Mouse (Mus musculus) liver, embryonic 11.5 days (tissue): ENCODE results near the gene Hbb-bh2. TPM values are rescaled to one million over a fixed set of nuclear protein-coding genes. Genes with fewer than 3 reads are reported as not detected.
"Not testable (repeated sequence)": the region's sequence is repeated elsewhere in the genome, so short reads cannot be mapped to it uniquely, and the experiment has no call there.

ENCODE experiments used
- ATAC-seq: fragments of 200-750 bp; cut with Nextera tagmentation; replicated peaks from 2 replicates; pipeline ENCODE4 v1.8.0; 2017; ENCODE audit warnings: moderate number of reproducible peaks, mild to moderate bottlenecking, moderate TSS enrichment, moderate library complexity; ENCODE audit not compliant: low FRiP score
- DNase-seq: peaks from one replicate; pipeline ENCODE4 v3.0.0-alpha.2; 2017; ENCODE audit warnings: low spot score
- H3K27ac ChIP-seq: fragments of 300-500 bp; sonication (generic); 2 replicates; pipeline ENCODE4 v1.5.1; 2014; ENCODE audit warnings: mild to moderate bottlenecking, low read depth, low read length, control low read depth
- H3K27me3 ChIP-seq: fragments of 300-500 bp; sonication (generic); replicated peaks from 2 replicates; pipeline ENCODE4 v1.6.1; 2014; ENCODE audit warnings: low read length, mixed read lengths; ENCODE audit not compliant: control insufficient read depth, insufficient read depth
- H3K36me3 ChIP-seq: fragments of 300-500 bp; sonication (generic); 2 replicates; pipeline ENCODE4 v1.6.1; 2014; ENCODE audit warnings: mild to moderate bottlenecking, low read length, moderate library complexity, mixed read lengths; ENCODE audit not compliant: control insufficient read depth, insufficient read depth
- H3K4me1 ChIP-seq: fragments of 300-500 bp; sonication (generic); replicated peaks from 2 replicates; pipeline ENCODE4 v1.6.1; 2014; ENCODE audit warnings: low read length, mixed read lengths; ENCODE audit not compliant: control insufficient read depth, insufficient read depth
- H3K4me2 ChIP-seq: fragments of 300-500 bp; sonication (generic); 2 replicates; pipeline ENCODE4 v1.6.1; 2014; ENCODE audit warnings: mild to moderate bottlenecking, control low read depth, moderate library complexity
- H3K4me3 ChIP-seq: fragments of 300-500 bp; sonication (generic); 2 replicates; pipeline ENCODE4 v1.5.1; 2014; ENCODE audit warnings: low read depth, low read length, control low read depth
- H3K9ac ChIP-seq: fragments of 300-500 bp; sonication (generic); 2 replicates; pipeline ENCODE4 v1.6.1; 2014; ENCODE audit warnings: low read depth, low read length, control low read depth
- H3K9me3 ChIP-seq: fragments of 300-500 bp; sonication (generic); 2 replicates; pipeline ENCODE4 v1.6.1; 2016; ENCODE audit warnings: low read length, inconsistent platforms, mixed read lengths; ENCODE audit not compliant: control insufficient read depth
- WGBS: fragments of 180-500 bp; shearing (Covaris S2); extraction: QIAGEN DNeasy Blood & Tissue Kit; methylation state at CpG from one replicate; pipeline ENCODE4 v1.1.7; 2014; 5-methylcytosine and 5-hydroxymethylcytosine counted together
- polyA plus RNA-seq: library from polyadenylated mRNA; unstranded; fragments of >200 nt; fragmentation: Nextera tagmentation; extraction: Ambion mirVana; gene quantifications from 2 replicates; pipeline ENCODE4 v1.2.1, GENCODE M21; 2014

The Hbb-bh2 gene
- polyA plus RNA-seq, 1 experiment from 2014 or later, result not detected

DNA sequence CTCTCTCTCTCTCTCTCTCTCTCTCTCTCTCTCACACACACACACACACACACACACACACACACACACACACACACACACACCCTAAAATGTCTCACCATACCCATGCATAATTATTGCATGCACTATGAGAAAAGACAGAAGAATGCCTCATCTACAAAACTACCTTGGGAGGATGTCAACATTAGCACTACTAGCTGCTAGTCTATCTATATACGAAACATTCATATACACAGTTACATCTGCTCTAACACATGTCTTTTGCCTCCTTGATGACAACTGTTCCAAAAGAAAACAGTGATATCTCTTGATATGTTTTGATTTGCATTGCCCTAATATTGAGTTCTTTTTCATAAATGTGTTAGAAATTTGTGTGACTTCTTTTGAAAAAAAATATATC, 30.0 kb downstream of the Hbb-bh2 start:
- no peak for DNase-seq
- peaks cover 9% of the 10 kb centered on the region for H3K4me1 ChIP-seq
- H3K27me3 ChIP-seq, result no peaks in the 10 kb centered on the region
- ATAC-seq, result no peak
- no peaks in the 10 kb centered on the region for H3K36me3 ChIP-seq
- H3K4me3 ChIP-seq, result no peak overlapping the region
- H3K4me2 ChIP-seq, result peak overlapping the region; percentile 52
- no peaks in the 10 kb centered on the region for H3K9me3 ChIP-seq
- WGBS, result 73% methylated on average over 1 of the region's 1 CpGs
- peak overlapping the region; percentile 17 for H3K9ac ChIP-seq
- peak overlapping the region; percentile 96 for H3K27ac ChIP-seq

DNA sequence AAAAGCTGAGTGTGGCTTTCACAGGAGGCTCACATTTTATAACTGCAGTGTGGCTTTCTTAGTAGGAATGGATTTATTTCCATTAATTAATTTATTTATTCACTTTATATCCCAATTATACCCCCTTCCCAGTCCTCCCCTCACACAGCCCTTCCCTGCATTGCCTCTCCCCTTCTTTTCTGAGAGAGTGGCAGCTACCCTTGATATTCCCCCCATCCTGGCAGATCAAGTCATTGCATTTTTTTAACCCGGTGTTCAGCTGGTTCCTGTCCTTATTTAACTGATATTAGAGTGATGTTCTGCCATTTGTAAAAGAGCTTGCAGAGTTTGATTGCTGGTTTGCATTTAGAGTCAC, 30.5 kb downstream of the Hbb-bh2 start:
- Histone ChIP-seq H3K9me3 (no peaks in the 10 kb centered on the region), H3K4me1 (peaks cover 6% of the 10 kb centered on the region), H3K27ac (peak overlapping the region; percentile 96), H3K9ac (peak overlapping the region; percentile 17), H3K4me2 (peak overlapping the region; percentile 52), H3K36me3 (no peaks in the 10 kb centered on the region), H3K27me3 (no peaks in the 10 kb centered on the region), H3K4me3 (no peak overlapping the region)
- WGBS, result 38% methylated on average over 1 of the region's 1 CpGs
- DNase-seq (no peak), ATAC-seq (no peak)

DNA sequence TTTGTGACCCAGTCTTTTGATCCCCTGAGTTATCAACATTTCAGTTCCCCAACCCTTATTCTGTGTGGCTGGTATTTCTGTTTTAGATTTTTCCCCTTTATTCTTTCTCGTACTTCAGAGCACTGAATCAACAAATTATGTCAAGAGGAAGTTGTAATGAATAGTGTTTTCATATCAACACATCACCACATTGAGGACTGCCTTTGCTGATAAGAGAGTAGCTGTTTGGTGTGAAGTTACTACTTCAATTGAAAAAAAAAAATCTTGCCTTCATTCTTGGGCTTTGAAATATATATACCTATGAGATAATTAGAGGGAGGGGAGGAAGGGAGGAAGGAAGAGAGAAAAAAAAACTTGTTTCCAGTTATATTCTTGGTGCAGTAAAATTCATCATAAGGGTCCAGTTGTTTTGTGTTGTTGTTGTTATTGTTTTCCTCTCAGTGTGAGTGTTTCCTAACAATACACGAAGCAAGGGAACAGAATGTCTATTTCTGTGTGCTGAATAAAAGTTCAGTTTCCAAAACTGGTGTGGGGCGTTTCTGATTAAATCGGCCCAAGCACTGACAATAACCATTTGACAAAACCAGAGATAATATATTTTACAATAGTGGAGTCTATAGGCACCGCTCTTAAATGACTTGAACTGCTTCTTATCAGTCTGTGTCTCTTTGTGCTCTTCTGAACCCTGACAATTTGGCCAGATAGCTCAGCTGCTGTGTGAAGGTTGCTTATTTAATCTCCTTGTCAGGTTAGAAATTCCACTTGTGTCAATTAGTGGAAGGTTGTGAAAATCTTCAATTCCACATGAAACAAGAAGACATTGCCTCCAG, 31.1 kb downstream of the Hbb-bh2 start:
- 22% methylated on average over 5 of the region's 5 CpGs for WGBS
- Histone ChIP-seq H3K4me3 (0 out of 2 replicates have a peak overlapping the region, but pooled peaks have one; percentile 6), H3K36me3 (no peaks in the 10 kb centered on the region), H3K4me1 (peaks cover 6% of the 10 kb centered on the region), H3K4me2 (peak overlapping the region; percentile 52), H3K27me3 (no peaks in the 10 kb centered on the region), H3K9ac (peak overlapping the region; percentile 44), H3K9me3 (no peaks in the 10 kb centered on the region), H3K27ac (peak overlapping the region; percentile 96)
- no peak for DNase-seq
- peak; percentile 51 for ATAC-seq

DNA sequence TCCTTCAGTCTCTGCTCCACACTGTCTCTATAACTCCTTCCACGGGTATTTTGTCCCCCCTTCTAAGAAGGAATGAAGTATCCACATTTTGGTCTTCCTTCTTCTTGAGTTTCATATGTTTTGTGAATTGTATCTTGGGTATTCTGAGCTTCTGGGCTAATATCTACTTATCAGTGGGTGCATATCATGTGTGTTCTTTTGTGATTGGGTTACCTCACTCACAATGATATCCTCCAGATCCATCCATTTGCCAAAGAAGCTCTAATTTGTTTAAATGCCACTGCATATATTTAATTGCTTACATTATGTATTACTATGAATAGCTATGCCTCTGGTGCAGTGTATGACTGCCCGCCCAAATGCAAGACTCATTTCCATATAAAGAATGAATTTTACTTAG, 32.2 kb downstream of the Hbb-bh2 start:
- H3K27me3 ChIP-seq, ATAC-seq, H3K4me1 ChIP-seq, H3K9ac ChIP-seq, H3K4me3 ChIP-seq, H3K9me3 ChIP-seq, H3K36me3 ChIP-seq, DNase-seq, H3K4me2 ChIP-seq: not testable (repeated sequence)
- WGBS, result 55% methylated on average over 2 of the region's 2 CpGs
- peak overlapping the region; percentile 70 for H3K27ac ChIP-seq

DNA sequence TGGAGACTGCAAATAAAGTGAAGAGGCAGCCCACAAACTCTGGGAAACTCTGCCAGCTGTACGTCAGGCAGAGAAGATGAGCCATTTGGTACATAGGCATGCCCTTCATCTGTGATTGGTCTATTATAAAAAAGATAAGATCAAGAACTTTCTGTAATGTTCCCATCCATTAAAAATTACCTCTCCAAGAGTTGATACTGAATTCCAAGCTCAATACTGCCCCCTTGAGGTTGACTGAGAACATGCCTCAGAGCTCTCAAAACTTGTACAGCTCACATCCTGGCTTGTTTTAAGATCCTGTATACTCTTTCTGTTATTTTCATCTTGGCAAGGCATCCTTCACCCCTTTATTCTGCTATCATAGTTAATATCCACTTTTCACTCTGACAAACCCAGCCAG, 33.5 kb downstream of the Hbb-bh2 start:
- no peak overlapping the region for H3K4me3 ChIP-seq
- DNase-seq, result no peak
- H3K27ac ChIP-seq, result peak overlapping the region; percentile 70; the same call in 1 of the 2 replicates
- no peaks in the 10 kb centered on the region for H3K36me3 ChIP-seq
- no peaks in the 10 kb centered on the region for H3K9me3 ChIP-seq
- H3K4me1 ChIP-seq, result peaks cover 6% of the 10 kb centered on the region
- H3K9ac ChIP-seq, result no peak overlapping the region
- ATAC-seq, result no peak
- H3K27me3 ChIP-seq, result no peaks in the 10 kb centered on the region
- no peak overlapping the region for H3K4me2 ChIP-seq
- 72% methylated on average over 1 of the region's 1 CpGs for WGBS

DNA sequence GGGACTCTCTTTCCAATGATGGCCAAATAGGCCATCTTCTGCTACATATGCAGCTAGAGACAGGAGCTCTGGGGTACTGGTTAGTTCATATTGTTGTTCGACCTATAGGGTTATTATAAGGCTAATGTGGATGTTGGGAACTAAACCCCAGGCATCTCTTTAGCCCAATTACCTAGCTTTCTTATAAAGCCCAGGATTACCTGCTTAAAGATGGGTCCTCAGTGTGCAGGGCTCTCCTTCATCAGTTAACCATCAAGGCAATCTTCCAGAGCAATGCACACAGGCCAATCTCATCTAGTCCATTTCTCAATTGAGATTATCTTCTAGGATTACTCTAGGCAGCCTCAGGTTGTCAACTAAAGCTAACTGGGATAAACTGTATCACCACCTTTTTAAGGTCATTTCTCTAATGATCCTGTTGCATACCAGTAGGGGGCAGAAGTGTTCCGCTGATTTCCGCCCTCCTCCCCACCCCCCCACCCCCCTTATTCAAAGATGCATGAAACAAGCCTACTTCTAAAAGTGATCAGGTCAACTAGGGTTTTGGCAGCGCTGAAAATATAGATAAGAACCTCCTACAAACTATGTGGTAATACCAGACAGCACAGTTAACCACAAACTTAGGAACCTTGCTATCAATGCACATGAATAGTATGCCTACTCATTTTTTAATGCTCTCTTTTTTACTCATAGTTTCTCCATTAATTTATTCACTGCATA, 47.5 kb downstream of the Hbb-bh2 start:
- 17% methylated on average over 4 of the region's 4 CpGs for WGBS
- H3K27ac ChIP-seq, result no peak overlapping the region
- H3K36me3 ChIP-seq, result no peaks in the 10 kb centered on the region
- H3K4me3 ChIP-seq, result no peak overlapping the region
- no peaks in the 10 kb centered on the region for H3K9me3 ChIP-seq
- H3K27me3 ChIP-seq, result no peaks in the 10 kb centered on the region
- H3K4me2 ChIP-seq, result no peak overlapping the region
- DNase-seq (no peak), ATAC-seq (peak; percentile 95)
- no peak overlapping the region for H3K9ac ChIP-seq
- no peaks in the 10 kb centered on the region for H3K4me1 ChIP-seq

DNA sequence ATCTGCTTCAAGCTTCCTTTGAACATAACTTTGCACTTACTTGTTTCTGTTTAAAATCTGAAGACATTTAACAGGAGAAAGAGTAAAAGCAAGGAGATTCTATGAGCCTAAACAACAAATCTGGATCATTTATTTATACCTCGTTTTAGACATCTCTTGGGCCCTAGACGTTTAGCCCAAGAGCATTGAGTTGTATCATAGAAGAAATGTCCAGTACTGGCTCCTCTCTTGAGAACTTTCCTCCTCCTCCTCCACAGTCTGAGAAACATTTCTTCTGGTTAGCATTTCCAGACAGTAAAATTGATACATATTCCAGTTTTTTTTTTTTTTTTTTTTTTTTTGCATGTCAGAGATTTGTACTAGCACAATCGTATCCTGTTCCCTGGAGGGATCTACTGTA, 48.6 kb downstream of the Hbb-bh2 start, which contains the start of gene Olfr67:
Gene Olfr67 (minus strand): TSS at position 101 of the 400 bp plus-strand sequence.
- DNase-seq (no peak), ATAC-seq (no peak)
- Histone ChIP-seq H3K4me2 (no peak within 1 kb of the TSS), H3K4me1 (no peaks in the 10 kb centered on the region), H3K4me3 (no peak within 1 kb of the TSS), H3K9ac (no peak within 1 kb of the TSS), H3K36me3 (no peaks in the 10 kb centered on the region), H3K27me3 (no peaks in the 10 kb centered on the region), H3K9me3 (no peaks in the 10 kb centered on the region), H3K27ac (no peak within 1 kb of the TSS)
- 73% methylated on average over 3 of the region's 3 CpGs for WGBS
